Mouse (Mus musculus): ENCODE data around the gene Vmn1r16. TPM values are rescaled to one million over a fixed set of nuclear protein-coding genes. Genes with fewer than 3 reads are reported as not detected.
A peak's percentile ranks its signal among the peaks of the same experiment; 100 is the strongest.
"Not testable (repeated sequence)": the region's sequence is repeated elsewhere in the genome, so short reads cannot be mapped to it uniquely, and the experiment has no call there.

The Vmn1r16 gene
- not detected for total RNA-seq (2021)
- long read RNA-seq: 0 reads

DNA sequence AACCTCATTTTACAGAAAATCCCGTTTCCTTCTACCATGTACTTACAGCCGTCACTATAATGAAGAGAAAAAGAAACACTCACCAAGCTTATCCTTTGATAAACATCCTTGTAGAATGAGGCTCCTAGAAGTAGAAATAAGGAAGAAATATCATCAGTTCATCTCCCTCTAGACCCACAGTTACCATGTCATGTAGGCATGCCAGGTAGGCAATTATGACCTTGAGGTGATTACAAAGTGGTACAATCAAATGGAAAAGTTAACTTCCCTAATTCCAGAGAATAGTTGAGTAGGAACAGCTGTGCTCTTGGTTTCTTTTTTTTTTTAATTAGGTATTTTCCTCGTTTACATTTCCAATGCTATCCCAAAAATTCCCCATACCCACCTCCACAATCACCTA, at the start of gene Vmn1r16:
Vmn1r16 (minus strand) TSS at position 101 of the 400 bp plus-strand sequence.
- DNase-seq (ENCODE audit: low spot score in 2 of 2): no peak

DNA sequence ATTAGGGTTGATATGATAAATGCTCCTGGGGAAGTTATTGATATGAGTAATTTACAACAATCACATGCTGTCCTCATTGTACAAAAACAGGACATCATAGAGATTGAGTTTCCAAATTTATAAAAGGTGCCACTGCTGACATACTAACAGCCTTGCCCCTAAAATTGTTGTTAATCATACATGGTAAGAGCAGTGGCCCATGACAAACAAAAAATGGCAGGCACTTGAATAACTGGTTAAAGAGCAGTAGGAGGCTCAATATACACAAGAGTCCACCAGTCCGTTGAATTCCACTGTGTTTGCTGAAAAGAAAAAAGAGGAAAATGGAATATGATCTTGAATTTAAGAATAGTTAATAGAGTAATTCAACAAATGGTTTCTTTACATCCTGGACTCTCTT, 38.2 kb upstream of the Vmn1r16 start:
- no peak for DNase-seq (ENCODE audit: low spot score in 2 of 2)

DNA sequence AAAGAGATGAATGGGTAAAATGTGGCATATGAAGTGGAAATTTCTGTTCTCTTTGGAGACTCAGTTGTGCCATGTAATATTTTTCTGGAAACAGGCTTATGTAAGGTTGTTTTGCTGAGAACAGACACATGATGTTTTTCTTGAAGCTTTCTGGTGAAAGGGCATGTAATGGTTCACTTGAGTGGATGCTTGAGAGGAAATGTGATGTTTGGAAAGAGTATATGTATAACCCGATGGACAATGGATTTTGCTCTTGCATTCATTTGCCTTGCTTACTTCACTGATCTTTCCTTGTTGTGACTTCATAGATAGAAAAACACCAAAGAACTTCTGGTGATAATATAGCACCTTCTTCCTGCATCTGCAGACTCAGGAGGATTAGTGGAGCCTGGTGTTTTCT, 36.6 kb upstream of the Vmn1r16 start:
- not testable (repeated sequence) for DNase-seq (ENCODE audit: low spot score in 2 of 2)

DNA sequence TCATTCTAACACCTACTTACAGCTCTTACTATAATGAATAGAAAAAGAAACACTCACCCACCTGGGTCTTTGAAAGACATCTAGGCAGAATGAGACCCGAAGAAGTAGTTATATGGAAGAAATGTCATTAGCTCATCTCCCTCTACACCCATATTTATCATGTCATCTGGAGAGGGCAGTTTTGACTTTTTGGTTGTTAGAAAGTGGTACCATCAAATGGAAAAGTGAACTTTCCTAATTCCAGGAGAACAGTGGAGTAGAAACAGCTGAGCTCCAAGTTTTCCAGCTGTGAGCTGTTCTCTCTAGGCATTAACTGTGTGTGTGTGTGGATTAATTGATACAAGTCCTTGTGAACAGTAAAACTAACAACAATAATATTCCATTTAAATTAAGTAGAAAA, 34.3 kb upstream of the Vmn1r16 start, which contains the start of gene Vmn1r17:
Vmn1r17 (minus strand) TSS at position 101 of the 400 bp plus-strand sequence.
- no peak for DNase-seq (ENCODE audit: low spot score in 2 of 2)

DNA sequence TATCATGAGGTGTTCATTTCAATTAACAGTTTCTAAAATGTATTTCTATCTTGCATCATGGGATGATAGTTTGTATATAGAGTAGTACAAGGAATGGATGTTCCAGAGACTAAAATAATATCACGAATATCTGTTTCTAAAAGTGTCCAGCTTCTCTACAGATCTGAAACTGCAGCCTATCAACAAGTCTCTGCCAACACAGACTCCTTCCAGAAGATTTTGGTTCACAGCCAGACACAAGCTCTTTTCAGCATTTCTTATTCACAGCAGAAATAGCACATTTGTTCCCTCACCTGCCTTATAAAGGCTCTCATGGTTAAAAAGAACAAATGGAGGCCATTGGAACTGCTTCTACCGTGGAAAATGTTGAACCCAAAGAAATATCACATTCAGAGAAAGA, 27.6 kb upstream of the Vmn1r16 start:
- DNase-seq (ENCODE audit: low spot score in 2 of 2): no peak

DNA sequence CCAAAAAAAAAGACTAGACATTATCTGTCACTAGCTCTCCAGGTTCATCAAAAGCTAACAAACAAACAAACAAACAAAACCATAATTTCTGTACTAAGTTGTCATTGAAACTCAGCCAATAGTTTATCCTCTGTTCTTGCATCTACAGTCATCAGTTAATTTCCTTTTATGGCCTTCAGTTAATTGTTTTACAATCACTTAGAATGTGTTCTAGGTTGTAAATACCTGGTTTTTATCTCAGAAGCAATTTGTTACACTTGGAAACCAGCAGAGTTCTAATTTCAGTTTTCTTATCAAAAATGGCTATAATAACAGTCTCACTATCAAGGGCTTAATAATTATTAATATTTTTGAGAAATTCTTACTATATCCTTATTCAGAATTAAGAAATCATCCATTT, 3.1 kb downstream of the Vmn1r16 start:
- no peak for DNase-seq (ENCODE audit: low spot score in 2 of 2)

DNA sequence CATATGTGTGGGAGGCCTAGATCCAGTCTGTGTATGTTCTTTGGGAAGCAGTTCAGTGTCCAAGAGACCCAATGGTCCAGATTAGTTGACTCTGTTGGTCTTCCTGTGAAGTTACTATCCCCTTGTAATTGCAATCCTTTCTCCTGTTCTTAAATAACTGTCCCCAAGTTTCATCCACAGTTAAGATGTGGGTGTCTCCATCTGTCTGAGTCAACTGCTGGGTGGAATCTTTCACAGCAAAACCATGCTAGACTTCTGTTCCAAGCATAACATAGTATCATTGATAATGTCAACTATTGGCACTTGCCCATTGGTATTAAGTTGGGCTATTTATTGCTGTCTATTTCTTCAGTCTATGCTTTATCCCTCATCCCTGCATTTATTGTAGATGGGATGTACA, 50.3 kb downstream of the Vmn1r16 start:
- DNase-seq (ENCODE audit: low spot score in 2 of 2): peak in 1 of 2 experiments; percentile 0

DNA sequence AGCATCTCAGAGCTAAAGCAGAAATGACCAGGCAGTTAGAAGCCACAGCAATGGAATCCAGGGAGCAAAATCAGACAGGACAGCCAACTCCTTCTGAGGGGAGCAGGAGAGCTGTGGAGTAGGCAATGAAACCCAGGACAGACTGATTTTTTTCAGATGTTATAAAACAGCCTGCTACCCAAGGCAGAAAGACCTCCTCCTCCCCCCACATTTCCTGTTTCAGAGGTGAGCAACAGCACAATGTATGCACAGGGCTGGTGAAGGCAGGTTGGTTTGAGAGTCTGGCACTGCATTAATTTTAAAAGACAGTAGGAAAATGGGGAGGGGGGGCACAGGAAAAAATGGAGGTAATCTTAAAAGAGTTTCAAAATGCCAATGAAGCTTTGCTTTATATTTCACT, 56.8 kb downstream of the Vmn1r16 start:
- no peak for DNase-seq (ENCODE audit: low spot score in 2 of 2)

DNA sequence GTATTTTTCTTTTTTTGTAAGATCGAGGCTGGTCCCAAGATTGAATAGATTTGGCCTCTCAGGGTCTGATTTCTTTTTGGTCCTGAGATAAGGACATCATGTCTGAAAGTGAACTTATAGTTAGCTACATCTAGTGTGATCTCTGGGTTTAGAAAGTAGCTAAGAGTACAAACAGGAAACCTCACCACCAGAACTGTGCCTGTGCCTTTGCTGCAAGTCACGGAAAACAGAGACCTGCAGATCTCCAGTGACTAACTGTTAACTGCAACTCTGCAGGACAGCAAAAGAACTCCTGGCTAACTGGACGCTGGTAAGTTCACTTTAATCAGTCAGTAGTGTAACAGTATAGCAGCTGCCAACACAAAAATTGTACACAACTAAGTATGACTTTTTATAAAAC, 57.4 kb downstream of the Vmn1r16 start:
- DNase-seq (ENCODE audit: low spot score in 2 of 2): no peak

Other genes starting within 250 kb of the Vmn1r16 start
- not detected for gene Vmn1r10, start 220.0 kb downstream of the Vmn1r16 start, total RNA-seq (2021)
- not detected for gene Vmn1r11, start 196.0 kb downstream of the Vmn1r16 start, total RNA-seq (2021)
- not detected for gene Vmn1r12, start 172.6 kb downstream of the Vmn1r16 start, total RNA-seq (2021)
- gene Vmn1r13, start 126.2 kb downstream of the Vmn1r16 start, total RNA-seq (2021): not detected
- not detected for gene Vmn1r14, start 97.8 kb downstream of the Vmn1r16 start, total RNA-seq (2021)
- gene Vmn1r15, start 71.5 kb downstream of the Vmn1r16 start, total RNA-seq (2021): not detected
- not detected for gene Vmn1r17, start 34.2 kb upstream of the Vmn1r16 start, total RNA-seq (2021)
- gene Vmn1r18, start 66.3 kb upstream of the Vmn1r16 start, total RNA-seq (2021): under 1 TPM in 1 of 2 experiments, not detected in 1; 0.03 TPM
- not detected for gene Vmn1r19, start 74.3 kb upstream of the Vmn1r16 start, total RNA-seq (2021)
- gene Vmn1r20, start 99.4 kb upstream of the Vmn1r16 start, total RNA-seq (2021): not detected
- gene Ppm1k, start 206.0 kb upstream of the Vmn1r16 start, total RNA-seq (2021): 10 to 100 TPM; 73.7 to 85.4 TPM

All from layer of hippocampus, adult 18-20 months (tissue).